Mouse (Mus musculus): ENCODE data around the gene Prkd2.

The Prkd2 gene

GRCm38 (mm10) chr7:16841078-16841477 lies 1.6 kb upstream of the Prkd2 start:
- DNase-seq (ENCODE audit: low read depth, low spot score): no peak
- no peaks in the 10 kb centered on the region for H3K27me3 ChIP-seq (ENCODE audit: control insufficient read depth, insufficient read depth, low read length, poor library complexity, severe bottlenecking)
- peaks cover 1% of the 10 kb centered on the region for H3K36me3 ChIP-seq (ENCODE audit: control insufficient read depth, insufficient read depth, low read length, poor library complexity, severe bottlenecking)

DNA sequence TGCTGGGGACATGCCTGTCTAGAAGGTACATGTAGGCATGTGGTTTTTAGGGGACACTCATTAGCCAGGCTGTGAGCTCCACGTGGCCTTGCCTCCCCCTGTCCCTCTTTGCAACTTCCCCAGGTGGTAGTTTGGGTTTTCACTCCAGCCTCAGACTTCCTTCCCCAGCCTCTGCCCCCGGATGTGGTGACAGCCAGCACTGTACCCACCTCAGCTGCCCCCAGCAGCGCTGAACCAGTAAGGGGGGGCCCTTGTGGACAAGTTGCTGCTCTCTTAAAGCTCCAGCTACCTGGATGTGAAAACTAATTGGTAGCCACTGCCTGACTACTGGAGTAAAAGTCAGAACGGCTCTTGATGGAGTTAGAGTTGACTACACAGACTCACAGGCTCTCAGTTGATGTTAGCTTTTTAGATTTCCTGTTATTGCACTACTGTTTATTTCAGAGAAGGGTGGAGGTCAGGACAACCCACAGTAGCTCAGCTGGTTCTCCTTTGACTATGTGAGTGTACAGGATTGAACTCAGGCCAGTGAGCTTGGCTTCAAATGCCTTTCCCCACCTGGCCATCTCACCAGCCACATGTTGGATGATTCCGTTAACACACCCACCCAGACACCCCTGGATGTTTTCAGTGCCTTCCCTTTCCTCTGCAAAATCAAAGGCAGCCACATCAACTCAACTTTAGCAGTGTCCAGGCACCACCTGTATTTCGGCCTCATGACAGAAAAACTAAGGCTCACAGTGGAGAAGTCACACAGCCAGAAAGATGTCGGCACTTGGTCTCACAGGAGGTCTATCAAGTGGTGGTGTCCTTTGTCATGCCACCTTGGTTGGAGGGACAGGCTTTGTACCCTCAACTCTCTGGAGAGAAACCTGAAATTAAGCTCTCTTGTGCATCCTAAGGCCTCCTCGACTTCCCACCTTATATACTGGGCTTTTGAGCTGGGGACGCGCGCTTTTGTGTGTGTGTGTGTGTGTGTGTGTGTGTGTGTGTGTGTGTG lies 841 bp upstream of the Prkd2 start:
- DNase-seq (ENCODE audit: low read depth, low spot score): peak; percentile 81
- Histone ChIP-seq H3K27me3 (ENCODE audit: control insufficient read depth, insufficient read depth, low read length, poor library complexity, severe bottlenecking) (no peaks in the 10 kb centered on the region), H3K36me3 (ENCODE audit: control insufficient read depth, insufficient read depth, low read length, poor library complexity, severe bottlenecking) (peaks cover 1% of the 10 kb centered on the region)

DNA sequence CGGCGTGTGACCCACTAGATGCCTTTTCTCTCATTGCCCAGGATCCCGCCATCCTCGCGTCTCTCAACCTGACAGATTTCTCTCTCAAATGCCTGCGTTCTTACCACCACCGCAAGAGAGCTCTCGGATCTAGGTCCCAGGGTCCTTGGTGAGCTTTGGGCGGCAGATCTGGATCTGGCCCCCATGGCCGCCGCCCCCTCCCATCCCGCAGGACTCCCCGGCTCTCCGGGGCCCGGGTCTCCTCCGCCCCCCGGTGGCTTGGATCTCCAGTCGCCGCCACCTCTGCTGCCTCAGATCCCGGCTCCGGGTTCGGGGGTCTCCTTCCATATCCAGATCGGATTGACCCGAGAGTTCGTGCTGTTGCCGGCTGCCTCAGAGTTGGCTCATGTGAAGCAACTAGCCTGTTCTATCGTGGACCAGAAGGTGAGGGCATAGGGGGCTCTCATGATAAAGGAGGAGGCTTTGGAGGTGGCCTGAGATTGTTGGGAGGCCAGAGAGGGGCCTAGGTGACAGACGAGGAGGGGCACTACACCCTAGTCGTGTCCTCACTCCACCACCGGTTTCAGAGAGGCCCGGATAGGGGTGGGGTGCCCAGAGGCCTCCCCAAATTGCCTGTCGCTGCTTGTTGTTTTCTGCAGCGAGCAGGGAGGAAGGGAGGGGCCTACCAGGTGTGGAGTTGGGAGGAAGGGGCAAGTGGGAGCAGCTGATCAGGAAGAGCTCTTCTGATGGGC lies 904 bp downstream of the Prkd2 start:
- Histone ChIP-seq H3K36me3 (ENCODE audit: control insufficient read depth, insufficient read depth, low read length, poor library complexity, severe bottlenecking) (peaks cover 7% of the 10 kb centered on the region), H3K27me3 (ENCODE audit: control insufficient read depth, insufficient read depth, low read length, poor library complexity, severe bottlenecking) (no peaks in the 10 kb centered on the region)
- DNase-seq (ENCODE audit: low read depth, low spot score): no peak

- Histone ChIP-seq H3K36me3 (ENCODE audit: control insufficient read depth, insufficient read depth, low read length, poor library complexity, severe bottlenecking) (peaks cover 17% of the 10 kb centered on the region), H3K27me3 (ENCODE audit: control insufficient read depth, insufficient read depth, low read length, poor library complexity, severe bottlenecking) (no peaks in the 10 kb centered on the region)
- DNase-seq (ENCODE audit: low read depth, low spot score): no peak
Observed at GRCm38 (mm10) chr7:16844696-16845071, 2.0 kb downstream of the Prkd2 start.

GRCm38 (mm10) chr7:16845072-16845819 lies 2.5 kb downstream of the Prkd2 start:
- DNase-seq (ENCODE audit: low read depth, low spot score): peak; percentile 62
- peaks cover 20% of the 10 kb centered on the region for H3K36me3 ChIP-seq (ENCODE audit: control insufficient read depth, insufficient read depth, low read length, poor library complexity, severe bottlenecking)

GRCm38 (mm10) chr7:16845820-16846167 lies 3.1 kb downstream of the Prkd2 start:
- no peaks in the 10 kb centered on the region for H3K27me3 ChIP-seq (ENCODE audit: control insufficient read depth, insufficient read depth, low read length, poor library complexity, severe bottlenecking)
- DNase-seq (ENCODE audit: low read depth, low spot score): no peak
- H3K36me3 ChIP-seq (ENCODE audit: control insufficient read depth, insufficient read depth, low read length, poor library complexity, severe bottlenecking): peaks cover 24% of the 10 kb centered on the region

More at GRCm38 (mm10) chr7:16845072-16845819, 2.5 kb downstream of the Prkd2 start:
- no peaks in the 10 kb centered on the region for H3K27me3 ChIP-seq (ENCODE audit: control insufficient read depth, insufficient read depth, low read length, poor library complexity, severe bottlenecking)

DNA sequence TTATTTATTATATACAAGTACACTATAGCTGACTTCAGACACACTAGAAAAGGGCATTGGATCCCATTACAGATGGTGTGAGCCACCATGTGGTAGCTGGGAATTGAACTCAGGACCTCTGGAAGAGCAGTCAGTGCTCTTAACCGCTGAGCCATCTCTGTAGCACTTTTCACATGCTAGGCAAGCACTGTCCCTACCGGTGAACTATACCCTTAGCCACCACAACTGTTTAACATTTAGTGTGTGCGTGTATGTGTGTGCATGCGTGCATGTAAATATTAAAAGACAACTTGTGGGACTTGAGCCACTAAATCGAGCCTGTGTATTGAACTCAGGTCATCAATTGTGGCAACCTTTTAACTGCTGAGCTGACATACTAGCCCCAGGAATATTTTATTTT lies 4.1 kb downstream of the Prkd2 start:
- peaks cover 24% of the 10 kb centered on the region for H3K36me3 ChIP-seq (ENCODE audit: control insufficient read depth, insufficient read depth, low read length, poor library complexity, severe bottlenecking)
- H3K27me3 ChIP-seq (ENCODE audit: control insufficient read depth, insufficient read depth, low read length, poor library complexity, severe bottlenecking): no peaks in the 10 kb centered on the region
- no peak for DNase-seq (ENCODE audit: low read depth, low spot score)

GRCm38 (mm10) chr7:16847507-16847906 lies 4.8 kb downstream of the Prkd2 start:
- Histone ChIP-seq H3K36me3 (ENCODE audit: control insufficient read depth, insufficient read depth, low read length, poor library complexity, severe bottlenecking) (peaks cover 29% of the 10 kb centered on the region), H3K27me3 (ENCODE audit: control insufficient read depth, insufficient read depth, low read length, poor library complexity, severe bottlenecking) (no peaks in the 10 kb centered on the region)
- DNase-seq (ENCODE audit: low read depth, low spot score): no peak

- Histone ChIP-seq H3K27me3 (ENCODE audit: control insufficient read depth, insufficient read depth, low read length, poor library complexity, severe bottlenecking) (no peaks in the 10 kb centered on the region), H3K36me3 (ENCODE audit: control insufficient read depth, insufficient read depth, low read length, poor library complexity, severe bottlenecking) (peaks cover 38% of the 10 kb centered on the region)
- peak; percentile 65 for DNase-seq (ENCODE audit: low read depth, low spot score)
Observed at GRCm38 (mm10) chr7:16848579-16848978, 5.9 kb downstream of the Prkd2 start.

- H3K36me3 ChIP-seq (ENCODE audit: control insufficient read depth, insufficient read depth, low read length, poor library complexity, severe bottlenecking): peaks cover 56% of the 10 kb centered on the region
- no peaks in the 10 kb centered on the region for H3K27me3 ChIP-seq (ENCODE audit: control insufficient read depth, insufficient read depth, low read length, poor library complexity, severe bottlenecking)
- DNase-seq (ENCODE audit: low read depth, low spot score): no peak
Observed at GRCm38 (mm10) chr7:16851636-16852035, 8.9 kb downstream of the Prkd2 start.

DNA sequence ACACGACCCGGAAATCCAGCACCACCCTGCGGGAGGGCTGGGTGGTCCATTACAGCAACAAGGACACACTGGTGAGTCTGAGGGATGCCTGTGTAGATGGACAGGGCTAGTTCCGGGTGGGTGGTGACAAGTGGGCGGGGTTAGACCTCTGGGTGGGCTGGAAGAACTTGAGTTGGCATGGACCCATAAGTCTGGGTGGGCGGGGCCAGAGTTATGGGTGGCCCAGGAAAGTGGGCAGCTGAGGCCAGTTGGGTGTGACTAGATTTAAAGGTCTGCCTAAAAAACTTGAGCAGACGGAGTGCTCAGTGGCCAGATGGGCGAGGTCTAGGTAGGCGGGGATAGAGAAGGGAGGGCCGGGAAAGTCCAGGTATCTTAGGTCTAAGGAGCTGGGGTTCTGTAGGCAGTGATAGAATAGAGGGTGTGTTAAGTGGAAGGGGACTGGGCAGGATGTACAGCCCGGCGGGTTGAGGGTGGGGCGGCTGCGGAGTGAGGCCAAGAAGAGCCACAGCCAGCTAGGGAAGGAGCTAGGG lies 10.7 kb downstream of the Prkd2 start:
- Histone ChIP-seq H3K27me3 (ENCODE audit: control insufficient read depth, insufficient read depth, low read length, poor library complexity, severe bottlenecking) (no peaks in the 10 kb centered on the region), H3K36me3 (ENCODE audit: control insufficient read depth, insufficient read depth, low read length, poor library complexity, severe bottlenecking) (peaks cover 59% of the 10 kb centered on the region)
- no peak for DNase-seq (ENCODE audit: low read depth, low spot score)

DNA sequence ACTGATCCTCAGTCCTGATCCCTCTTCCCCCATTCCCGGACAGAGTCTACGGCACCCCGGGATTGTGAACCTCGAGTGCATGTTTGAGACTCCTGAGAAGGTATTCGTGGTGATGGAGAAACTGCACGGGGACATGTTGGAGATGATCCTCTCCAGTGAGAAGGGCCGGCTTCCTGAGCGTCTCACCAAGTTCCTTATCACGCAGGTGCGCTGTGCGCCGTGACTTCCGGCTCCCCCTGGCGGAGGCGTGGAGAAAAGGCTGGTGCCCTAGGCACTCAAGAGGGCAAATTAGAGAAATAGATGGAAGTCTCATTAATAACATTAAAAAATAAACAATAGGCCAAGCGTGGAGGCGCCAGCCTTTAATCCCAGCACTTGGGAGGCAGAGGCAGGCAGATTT lies 15.6 kb downstream of the Prkd2 start:
- Histone ChIP-seq H3K36me3 (ENCODE audit: control insufficient read depth, insufficient read depth, low read length, poor library complexity, severe bottlenecking) (peaks cover 49% of the 10 kb centered on the region), H3K27me3 (ENCODE audit: control insufficient read depth, insufficient read depth, low read length, poor library complexity, severe bottlenecking) (no peaks in the 10 kb centered on the region)
- peak; percentile 78 for DNase-seq (ENCODE audit: low read depth, low spot score)

DNA sequence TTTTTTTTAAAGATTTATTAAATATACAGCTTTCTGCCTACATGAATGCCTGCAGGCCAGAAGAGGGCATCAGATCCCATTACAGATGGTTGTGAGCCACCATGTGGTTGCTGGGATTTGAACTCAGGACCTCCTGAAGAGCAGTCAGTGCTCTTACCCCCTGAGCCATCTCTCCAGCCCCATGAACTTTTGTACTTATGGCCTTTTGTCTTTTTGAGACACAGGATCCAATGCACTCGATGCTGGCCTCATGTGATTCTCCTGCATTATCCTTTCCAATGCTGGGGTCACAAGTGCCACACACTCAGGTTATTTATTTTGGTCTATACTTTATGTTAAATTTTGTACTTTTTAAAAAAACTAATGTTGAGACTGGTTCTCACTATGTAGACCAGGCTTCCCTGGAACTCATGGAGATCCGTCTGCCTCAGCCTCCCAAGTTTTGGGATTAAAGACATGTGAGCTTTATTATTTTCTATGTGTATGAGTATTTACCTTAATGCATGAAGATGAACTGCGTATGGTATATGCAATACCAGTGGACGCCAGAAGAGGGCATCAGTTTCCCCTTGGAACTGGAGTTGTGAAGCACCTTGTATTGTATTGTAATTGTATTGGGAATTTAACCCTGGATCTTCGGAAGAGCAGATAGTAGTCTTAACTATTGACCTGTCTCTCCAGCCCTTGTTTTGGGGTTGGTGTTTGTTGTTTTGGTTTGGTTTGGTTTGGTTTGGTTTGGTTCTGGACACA lies 17.4 kb downstream of the Prkd2 start:
- DNase-seq (ENCODE audit: low read depth, low spot score): peak; percentile 80

GRCm38 (mm10) chr7:16867488-16867887 lies 24.8 kb downstream of the Prkd2 start:
- Histone ChIP-seq H3K36me3 (ENCODE audit: control insufficient read depth, insufficient read depth, low read length, poor library complexity, severe bottlenecking) (peaks cover 42% of the 10 kb centered on the region), H3K27me3 (ENCODE audit: control insufficient read depth, insufficient read depth, low read length, poor library complexity, severe bottlenecking) (no peaks in the 10 kb centered on the region)
- no peak for DNase-seq (ENCODE audit: low read depth, low spot score)

More for the DNA sequence above, 17.4 kb downstream of the Prkd2 start:
- peaks cover 42% of the 10 kb centered on the region for H3K36me3 ChIP-seq (ENCODE audit: control insufficient read depth, insufficient read depth, low read length, poor library complexity, severe bottlenecking)
- H3K27me3 ChIP-seq (ENCODE audit: control insufficient read depth, insufficient read depth, low read length, poor library complexity, severe bottlenecking): no peaks in the 10 kb centered on the region
